Mouse (Mus musculus) embryonic fibroblast, embryonic 13.5 days (primary cell): ENCODE data around the gene Gm17349.

Experiments
- CTCF ChIP-seq: IDR thresholded peaks from 2 replicates; pipeline ENCODE4 v1.5.1; 2011; ENCODE audit warnings: mild to moderate bottlenecking, control low read depth, low read length, moderate library complexity, borderline replicate concordance; ENCODE audit not compliant: insufficient read depth
- POLR2A ChIP-seq: IDR thresholded peaks from 2 replicates; pipeline ENCODE4 v1.6.1; 2011; ENCODE audit warnings: low read depth, mild to moderate bottlenecking, control low read depth, low read length, moderate library complexity

GRCm38 (mm10) chr15:99721921-99722743, 16.8 kb upstream of the Gm17349 start:
- TF ChIP-seq CTCF = no peak
- TF ChIP-seq POLR2A = no peak
